Mouse (Mus musculus): ENCODE data around the gene Oard1.

The Oard1 gene

GRCm38 (mm10) chr17:48437421-48437911 is 27.7 kb downstream of the Oard1 start:
- no peak for DNase-seq

- DNase-seq, result no peak
Measured at GRCm38 (mm10) chr17:48442745-48443457, 33.1 kb downstream of the Oard1 start.

GRCm38 (mm10) chr17:48443542-48444145 is 33.8 kb downstream of the Oard1 start:
- no peak for DNase-seq

GRCm38 (mm10) chr17:48447675-48448074 is 37.9 kb downstream of the Oard1 start:
- DNase-seq, result no peak

GRCm38 (mm10) chr17:48450666-48451352 is 41.0 kb downstream of the Oard1 start:
- DNase-seq, result no peak

DNA sequence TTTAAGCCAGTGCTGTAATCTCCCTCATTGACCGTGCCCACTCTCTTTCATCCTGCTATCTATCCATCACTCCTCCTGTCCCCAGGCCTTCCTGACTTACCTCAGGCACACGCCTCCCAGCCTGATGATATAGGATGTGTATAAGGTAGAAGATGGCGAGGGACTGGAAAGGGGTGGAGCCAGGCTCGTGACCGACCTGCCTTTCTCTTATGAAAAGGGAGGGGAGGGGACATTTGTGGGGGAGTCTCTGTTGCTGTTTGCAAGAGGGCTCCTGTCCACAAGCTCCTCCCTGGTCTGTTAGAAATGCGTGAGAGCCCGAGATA is 41.5 kb downstream of the Oard1 start, which contains the start of gene Tspo2:
Gene Tspo2 (minus strand): TSS at position 170 of the 323 bp plus-strand sequence.
- no peak for DNase-seq

DNA sequence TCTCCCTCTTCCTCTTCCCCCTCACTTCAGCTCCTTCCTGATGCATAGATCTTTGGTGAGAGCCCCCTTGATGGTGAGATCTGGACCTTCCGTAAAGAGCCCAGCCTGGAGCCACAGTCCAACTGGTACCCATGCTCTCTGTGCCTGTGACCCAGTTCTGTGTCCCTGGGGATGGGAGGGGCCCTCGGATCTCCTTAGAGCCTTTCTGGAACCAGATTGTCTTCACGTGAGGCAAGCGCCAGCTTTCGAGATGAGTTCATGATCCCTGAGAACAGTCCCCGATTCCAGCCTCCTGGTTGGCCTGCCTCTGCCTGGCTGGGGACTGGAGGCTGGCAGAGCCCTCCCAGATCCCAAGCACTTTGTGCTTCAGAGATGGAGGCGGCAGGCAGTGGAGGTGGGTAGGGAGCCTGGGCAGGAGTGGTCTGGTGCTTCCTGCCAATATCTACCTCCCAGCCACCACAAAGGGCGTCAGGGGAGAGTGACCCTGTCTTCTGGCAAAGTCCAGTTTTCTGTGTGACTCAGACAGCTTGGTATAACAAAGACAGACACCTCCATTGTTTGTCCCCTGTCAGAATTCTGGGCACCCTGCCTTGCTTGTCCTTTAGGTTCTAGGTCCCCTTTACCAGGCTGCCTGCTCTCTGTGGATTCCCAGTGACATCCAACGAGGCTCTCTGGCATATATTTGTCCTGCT is 42.1 kb downstream of the Oard1 start:
- DNase-seq, result no peak

- DNase-seq, result no peak
Measured at GRCm38 (mm10) chr17:48453489-48453888, 43.7 kb downstream of the Oard1 start.

DNA sequence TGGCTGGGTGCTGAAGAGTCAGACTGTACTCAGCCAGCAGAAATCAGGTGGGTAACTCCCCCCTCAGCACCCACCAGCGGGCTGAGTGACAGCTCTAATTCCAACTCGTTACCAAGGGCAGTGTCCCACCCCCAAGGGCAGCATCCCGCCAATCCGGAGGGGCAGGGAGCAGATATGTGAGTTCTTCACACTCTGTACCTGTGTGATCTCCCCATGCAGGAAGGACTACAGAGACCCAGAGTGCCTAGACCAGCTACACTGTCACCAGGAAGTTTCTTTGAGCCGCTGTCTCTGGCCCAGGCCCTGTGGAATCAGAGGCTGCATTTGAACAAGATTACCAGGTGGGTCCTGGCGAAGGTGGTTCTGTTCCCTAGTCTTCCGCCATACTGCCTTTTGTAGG is 44.4 kb downstream of the Oard1 start:
- DNase-seq, result no peak

GRCm38 (mm10) chr17:48454688-48455087 is 44.9 kb downstream of the Oard1 start, which contains the start of gene Unc5cl:
Gene Unc5cl (plus strand): TSS chr17:48454901.
- no peak for DNase-seq

DNA sequence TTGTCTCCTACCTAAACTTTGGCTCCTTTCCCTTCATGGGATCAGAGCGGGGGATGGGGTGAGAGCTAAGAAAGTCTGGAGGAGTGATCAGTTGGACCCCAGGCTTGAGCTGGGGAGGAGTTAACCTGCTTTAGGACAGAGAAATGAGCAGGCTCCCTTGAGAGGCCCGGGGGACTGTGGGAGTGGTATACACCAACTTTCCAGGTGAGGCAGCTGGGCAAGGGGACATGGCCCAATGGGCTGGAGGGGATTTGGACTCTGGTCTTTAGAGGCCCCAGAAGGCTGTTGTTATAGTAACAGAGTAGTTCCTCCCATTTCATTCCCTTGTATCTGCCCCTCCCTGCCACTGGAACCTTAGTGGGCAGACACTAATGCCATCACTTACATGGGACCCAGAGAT is 46.1 kb downstream of the Oard1 start:
- no peak for DNase-seq

GRCm38 (mm10) chr17:48457971-48458653 is 48.3 kb downstream of the Oard1 start:
- no peak for DNase-seq

DNA sequence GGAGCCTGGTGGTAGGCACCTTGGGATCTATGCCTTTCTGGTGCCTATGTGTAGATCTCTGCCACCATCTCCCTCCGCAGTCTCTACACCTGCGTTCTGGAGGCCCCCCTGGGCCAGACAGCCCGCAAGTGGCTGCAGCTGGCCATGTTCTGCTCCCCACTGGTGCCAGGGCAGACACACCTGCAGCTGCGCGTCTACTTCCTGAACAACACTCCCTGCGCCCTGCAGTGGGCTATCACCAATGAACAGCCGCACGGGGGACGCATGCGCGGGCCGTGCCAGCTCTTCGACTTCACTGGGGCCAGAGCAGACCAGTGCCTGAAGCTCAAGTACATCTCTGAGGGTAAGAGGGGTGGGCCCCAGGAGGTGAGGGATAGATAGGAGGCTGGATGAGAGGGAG is 52.3 kb downstream of the Oard1 start:
- no peak for DNase-seq

DNA sequence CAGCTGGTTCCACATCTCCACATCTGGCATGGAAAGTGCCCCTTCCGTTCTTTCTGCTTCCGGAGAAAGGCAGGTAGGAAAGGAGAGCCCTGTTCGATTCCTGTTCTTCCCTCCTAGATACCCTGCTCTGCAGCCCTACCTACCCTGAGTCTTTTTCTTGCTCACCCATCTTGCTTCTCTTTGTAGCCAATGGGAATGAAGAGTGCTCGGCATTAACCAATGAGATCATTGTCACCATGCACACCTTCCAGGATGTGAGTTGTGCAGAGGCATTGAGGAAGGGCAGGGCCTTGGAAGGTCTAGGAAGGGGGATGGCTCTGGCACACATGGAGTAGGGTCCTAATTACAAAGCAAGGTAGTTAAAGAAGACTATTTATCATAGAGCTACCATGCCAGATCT is 53.6 kb downstream of the Oard1 start:
- no peak for DNase-seq

Data from right cerebral cortex, postnatal 14 days (tissue).